Mouse (Mus musculus) neural tube, embryonic 11.5 days (tissue): Measurements from ENCODE around the gene Mrpl20. TPM values are rescaled to one million over a fixed set of nuclear protein-coding genes. Genes with fewer than 3 reads are reported as not detected.
"Not testable (repeated sequence)": the region's sequence is repeated elsewhere in the genome, so short reads cannot be mapped to it uniquely, and the experiment has no call there.

ENCODE experiments used
- ATAC-seq: fragments of 200-750 bp; cut with Nextera tagmentation; 2 replicates; pipeline ENCODE4 v1.8.0; 2017; ENCODE audit warnings: moderate number of reproducible peaks, mild to moderate bottlenecking, moderate TSS enrichment, moderate library complexity; ENCODE audit not compliant: insufficient read depth, low FRiP score, low TSS enrichment
- DNase-seq: peaks from one replicate; pipeline ENCODE4 v3.0.0-alpha.2; 2015; ENCODE audit warnings: low spot score
- H3K27ac ChIP-seq: fragments of 300-500 bp; sonication (generic); 2 replicates; pipeline ENCODE4 v1.5.1; 2014; ENCODE audit warnings: low read depth, mild to moderate bottlenecking, low read length
- H3K27me3 ChIP-seq: fragments of 300-500 bp; sonication (generic); 2 replicates; pipeline ENCODE4 v1.6.1; 2014; ENCODE audit warnings: mild to moderate bottlenecking, low read length, mixed read lengths; ENCODE audit not compliant: control insufficient read depth, insufficient read depth
- H3K36me3 ChIP-seq: fragments of 300-500 bp; sonication (generic); 2 replicates; pipeline ENCODE4 v1.6.1; 2014; ENCODE audit warnings: mild to moderate bottlenecking, low read length, moderate library complexity, mixed read lengths; ENCODE audit not compliant: control insufficient read depth, insufficient read depth
- H3K4me1 ChIP-seq: fragments of 300-500 bp; sonication (generic); 2 replicates; pipeline ENCODE4 v1.6.1; 2014; ENCODE audit warnings: low read length, mixed read lengths; ENCODE audit not compliant: control insufficient read depth, insufficient read depth
- H3K4me2 ChIP-seq: fragments of 300-500 bp; sonication (generic); 2 replicates; pipeline ENCODE4 v1.6.1; 2014; ENCODE audit warnings: low read depth, mild to moderate bottlenecking, moderate library complexity
- H3K4me3 ChIP-seq: fragments of 300-500 bp; sonication (generic); 2 replicates; pipeline ENCODE4 v1.5.1; 2014; ENCODE audit warnings: low read depth, low read length
- H3K9ac ChIP-seq: fragments of 300-500 bp; sonication (generic); 2 replicates; pipeline ENCODE4 v1.6.1; 2014; ENCODE audit warnings: mild to moderate bottlenecking, low read length
- H3K9me3 ChIP-seq: fragments of 300-500 bp; sonication (generic); 2 replicates; pipeline ENCODE4 v1.6.1; 2016; ENCODE audit warnings: low read length; ENCODE audit not compliant: control insufficient read depth
- WGBS: fragments of 180-500 bp; shearing (Covaris S2); extraction: QIAGEN DNeasy Blood & Tissue Kit; methylation state at CpG from one replicate; pipeline ENCODE4 v1.1.7; 2014; 5-methylcytosine and 5-hydroxymethylcytosine counted together
- polyA plus RNA-seq: library from polyadenylated mRNA; unstranded; fragments of >200 nt; fragmentation: Nextera tagmentation; extraction: Ambion mirVana; gene quantifications from 2 replicates; pipeline ENCODE4 v1.2.1, GENCODE M21; 2014

Mrpl20 gene
- polyA plus RNA-seq, 1 experiment from 2014 or later: 225 TPM

DNA sequence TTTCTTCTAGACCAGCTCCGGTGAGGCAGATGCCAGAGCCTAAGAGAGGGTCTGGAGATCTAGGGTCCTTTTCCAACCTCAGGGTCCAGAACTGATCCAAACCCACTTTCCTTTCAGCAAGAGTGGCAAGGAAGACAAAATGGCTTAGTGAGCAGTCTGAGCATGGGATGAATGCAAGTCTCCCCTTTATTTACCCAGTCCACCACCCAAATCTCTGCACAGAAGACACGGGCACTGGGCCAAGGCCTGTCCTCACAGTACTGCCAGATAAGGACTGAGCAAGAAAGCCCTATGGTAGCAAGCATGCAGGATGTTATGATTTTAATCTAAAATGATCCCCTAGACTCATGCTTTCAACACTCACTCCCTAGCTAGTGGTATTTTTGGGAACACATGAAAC is 24.9 kb upstream of the Mrpl20 start:
- Histone ChIP-seq H3K27ac (no peak overlapping the region), H3K9ac (no peak overlapping the region), H3K9me3 (no peaks in the 10 kb centered on the region), H3K27me3 (no peaks in the 10 kb centered on the region), H3K4me2 (no peak overlapping the region), H3K4me3 (no peak overlapping the region), H3K36me3 (no peaks in the 10 kb centered on the region), H3K4me1 (peaks cover 6% of the 10 kb centered on the region)
- DNase-seq (no peak), ATAC-seq (no peak)
- 74% methylated on average over 2 of the region's 2 CpGs for WGBS

DNA sequence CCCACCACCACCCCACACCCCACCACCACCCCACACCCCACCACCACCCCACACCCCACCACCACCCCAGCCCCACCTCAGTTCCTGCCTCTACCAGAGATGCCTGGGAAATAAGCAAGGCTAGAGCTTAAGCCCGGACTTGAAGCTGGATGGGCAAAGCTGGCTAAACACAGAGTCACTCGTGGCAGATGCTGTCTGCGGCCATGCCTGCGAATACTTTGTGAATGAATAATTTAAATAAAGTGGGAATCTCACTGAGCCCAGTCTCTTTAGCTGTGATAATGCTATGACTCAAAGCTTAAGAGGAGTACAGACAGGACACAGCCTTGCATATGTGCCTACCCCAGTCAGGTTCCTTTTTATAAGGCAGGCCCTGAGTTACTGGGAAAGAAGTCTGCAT is 23.2 kb upstream of the Mrpl20 start:
- WGBS: 87% methylated on average over 4 of the region's 4 CpGs

DNA sequence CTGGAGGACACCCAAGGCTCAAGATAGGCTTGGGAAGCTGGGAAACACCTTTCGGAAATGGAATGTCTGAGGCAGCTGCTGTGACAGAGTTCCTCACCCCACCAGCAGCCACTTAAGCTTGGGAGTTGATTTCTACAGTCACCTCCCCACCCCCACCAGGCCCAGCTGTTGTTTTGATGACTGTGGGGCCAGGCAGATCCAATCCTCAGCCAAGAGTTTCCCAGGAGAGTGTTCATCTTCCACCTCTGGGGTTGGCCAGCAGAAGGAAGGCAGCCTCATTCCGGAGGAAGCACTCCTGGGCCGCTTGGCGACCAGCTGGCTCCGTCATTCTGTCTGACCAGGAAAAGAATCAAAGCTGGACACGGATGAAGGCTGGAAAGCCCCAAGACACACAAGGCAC is 21.8 kb upstream of the Mrpl20 start:
- 38% methylated on average over 6 of the region's 6 CpGs for WGBS
- no peak for ATAC-seq
- H3K4me3 ChIP-seq: no peak overlapping the region
- H3K36me3 ChIP-seq: no peaks in the 10 kb centered on the region
- no peak overlapping the region for H3K9ac ChIP-seq
- no peak overlapping the region for H3K4me2 ChIP-seq
- no peaks in the 10 kb centered on the region for H3K27me3 ChIP-seq
- 0 out of 2 replicates have a peak, but pooled peaks cover 2% of the 10 kb centered on the region for H3K4me1 ChIP-seq
- no peak overlapping the region for H3K27ac ChIP-seq
- no peaks in the 10 kb centered on the region for H3K9me3 ChIP-seq
- no peak for DNase-seq

More for the DNA sequence above, 23.2 kb upstream of the Mrpl20 start:
- no peak overlapping the region for H3K4me3 ChIP-seq
- H3K4me1 ChIP-seq: 0 out of 2 replicates have a peak, but pooled peaks cover 2% of the 10 kb centered on the region
- DNase-seq (no peak), ATAC-seq (no peak)
- no peaks in the 10 kb centered on the region for H3K27me3 ChIP-seq
- no peak overlapping the region for H3K27ac ChIP-seq
- H3K36me3 ChIP-seq: no peaks in the 10 kb centered on the region
- no peaks in the 10 kb centered on the region for H3K9me3 ChIP-seq
- no peak overlapping the region for H3K9ac ChIP-seq
- H3K4me2 ChIP-seq: no peak overlapping the region

DNA sequence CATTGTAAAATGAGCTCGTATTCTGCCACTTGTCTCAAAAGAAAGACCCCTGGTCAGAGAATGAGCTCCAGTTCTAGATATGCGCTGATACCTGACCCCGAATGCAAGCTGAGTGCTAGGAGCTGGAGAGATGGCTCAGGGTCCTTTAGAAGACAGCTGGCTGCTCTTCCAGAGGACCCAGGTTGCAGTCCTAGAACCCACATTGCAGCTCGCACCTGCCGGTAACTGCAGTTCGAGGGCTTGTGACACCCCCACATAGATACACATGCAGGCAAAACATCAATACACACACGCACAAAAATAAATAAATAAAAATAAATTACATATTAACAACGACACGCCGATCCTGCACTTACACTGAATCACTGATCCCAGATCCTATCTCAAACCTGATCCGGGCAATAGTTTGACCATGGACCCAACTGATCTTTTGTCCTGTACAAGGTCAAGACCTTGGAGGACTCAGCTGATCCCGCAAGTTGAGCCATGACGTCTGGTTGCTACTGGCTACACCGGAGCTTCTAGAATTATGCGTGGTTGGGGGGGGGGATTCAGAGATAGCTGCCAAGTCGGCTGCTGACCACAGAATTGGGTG is 19.1 kb upstream of the Mrpl20 start:
- no peaks in the 10 kb centered on the region for H3K36me3 ChIP-seq
- no peak overlapping the region for H3K9ac ChIP-seq
- H3K27me3 ChIP-seq: no peaks in the 10 kb centered on the region
- WGBS: 45% methylated on average over 16 of the region's 16 CpGs
- peak overlapping the region; percentile 68 for H3K4me2 ChIP-seq
- no peak overlapping the region for H3K27ac ChIP-seq
- no peak; the same call in 1 of the 2 replicates for ATAC-seq
- no peaks in the 10 kb centered on the region for H3K9me3 ChIP-seq
- H3K4me3 ChIP-seq: peak overlapping the region; percentile 56
- DNase-seq: no peak
- 0 out of 2 replicates have a peak, but pooled peaks cover 2% of the 10 kb centered on the region for H3K4me1 ChIP-seq

DNA sequence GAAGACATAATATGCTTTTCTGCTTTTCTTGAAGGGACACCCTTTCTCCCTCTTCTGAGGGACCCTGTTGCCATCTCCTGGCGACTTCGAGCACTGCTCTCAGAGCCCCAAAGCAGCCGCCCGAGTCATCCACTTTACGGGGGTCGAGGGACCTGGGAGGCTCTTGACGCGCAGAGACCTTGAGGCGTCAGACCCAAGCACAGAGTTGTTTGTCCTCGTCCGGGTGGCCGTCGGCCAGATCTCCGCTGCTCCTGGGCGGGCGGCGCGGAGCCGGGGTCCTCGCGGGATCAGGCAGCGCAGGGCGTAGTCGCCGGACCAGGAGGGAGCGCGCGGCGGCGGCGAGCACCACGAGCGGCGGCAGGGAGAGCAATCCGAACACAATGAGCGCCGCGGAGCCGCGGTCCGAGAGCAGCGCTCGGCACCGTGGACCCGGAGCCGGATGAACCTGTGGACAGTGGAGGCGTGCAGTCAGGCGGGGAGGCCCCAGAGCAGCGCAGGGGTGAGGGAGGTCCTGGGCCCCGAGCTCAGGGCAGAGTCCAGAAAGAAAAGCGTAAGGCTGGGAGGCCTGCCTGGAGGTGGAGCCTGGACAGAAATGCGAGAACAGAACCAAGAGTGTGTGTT is 18.5 kb upstream of the Mrpl20 start:
- peak; percentile 81 for ATAC-seq
- WGBS: 1% methylated on average over 51 of the region's 52 CpGs
- H3K27me3 ChIP-seq: no peaks in the 10 kb centered on the region

DNA sequence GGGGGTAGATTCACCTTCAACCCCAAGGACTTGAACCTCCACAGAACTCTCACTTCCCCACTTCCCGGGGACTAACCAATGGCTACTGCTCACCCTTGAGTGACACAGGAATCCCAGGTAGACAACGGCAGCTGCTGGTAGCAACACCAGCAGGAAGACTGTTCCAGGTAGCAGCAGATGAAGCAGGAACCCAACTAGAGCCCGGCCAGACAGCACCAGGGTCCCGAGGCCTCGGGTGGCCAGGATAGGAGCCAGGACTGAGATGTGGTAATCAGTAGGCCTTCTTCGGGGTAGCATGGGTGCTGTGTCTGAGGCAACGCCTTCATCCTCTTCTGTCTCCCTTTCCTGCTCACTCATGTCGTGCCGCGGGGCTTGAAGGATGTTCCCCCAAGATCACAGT is 17.4 kb upstream of the Mrpl20 start:
- no peak overlapping the region for H3K4me2 ChIP-seq
- WGBS: 79% methylated on average over 10 of the region's 10 CpGs
- H3K9me3 ChIP-seq: no peaks in the 10 kb centered on the region
- DNase-seq (no peak), ATAC-seq (no peak)
- no peaks in the 10 kb centered on the region for H3K27me3 ChIP-seq
- no peaks in the 10 kb centered on the region for H3K36me3 ChIP-seq
- H3K4me1 ChIP-seq: 0 out of 2 replicates have a peak, but pooled peaks cover 2% of the 10 kb centered on the region
- no peak overlapping the region for H3K4me3 ChIP-seq
- no peak overlapping the region for H3K27ac ChIP-seq
- peak overlapping the region; percentile 32; the same call in 1 of the 2 replicates for H3K9ac ChIP-seq

More for the DNA sequence above, 18.5 kb upstream of the Mrpl20 start:
- H3K4me1 ChIP-seq: 0 out of 2 replicates have a peak, but pooled peaks cover 2% of the 10 kb centered on the region
- peak overlapping the region; percentile 76 for H3K27ac ChIP-seq
- H3K9ac ChIP-seq: peak overlapping the region; percentile 86
- H3K36me3 ChIP-seq: no peaks in the 10 kb centered on the region
- DNase-seq: peak; percentile 83
- H3K9me3 ChIP-seq: no peaks in the 10 kb centered on the region
- peak overlapping the region; percentile 68 for H3K4me2 ChIP-seq
- peak overlapping the region; percentile 56 for H3K4me3 ChIP-seq

DNA sequence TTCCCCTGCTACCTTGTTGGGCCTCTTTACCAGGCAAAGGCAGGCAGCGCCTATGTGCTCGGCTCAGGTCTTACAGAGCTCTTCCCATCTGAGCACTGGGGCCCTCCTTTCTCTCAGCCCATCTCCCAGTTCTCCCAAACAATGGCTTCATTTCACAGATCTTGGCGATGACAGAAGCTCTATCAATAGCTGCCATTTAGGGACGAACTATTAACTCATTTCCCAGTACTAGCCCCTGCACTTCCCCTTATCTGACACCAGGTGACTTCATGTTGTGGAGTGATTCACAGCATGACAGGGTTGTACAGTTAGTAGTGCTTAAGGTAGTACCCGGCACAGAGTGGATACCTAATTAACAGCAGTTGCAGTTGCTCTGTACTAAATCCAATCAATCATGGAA is 16.9 kb upstream of the Mrpl20 start, which contains the start of gene Tmem88b:
Gene Tmem88b, minus strand, starts transcription at position 56 of the 400 bp plus-strand sequence.
- no peaks in the 10 kb centered on the region for H3K9me3 ChIP-seq
- no peak within 1 kb of the TSS for H3K27ac ChIP-seq
- no peaks in the 10 kb centered on the region for H3K27me3 ChIP-seq
- H3K4me3 ChIP-seq: peak within 1 kb of the TSS; percentile 56
- 0 out of 2 replicates have a peak, but pooled peaks cover 2% of the 10 kb centered on the region for H3K4me1 ChIP-seq
- WGBS: 73% methylated on average over 5 of the region's 5 CpGs
- no peaks in the 10 kb centered on the region for H3K36me3 ChIP-seq
- ATAC-seq (no peak), DNase-seq (no peak)
- H3K9ac ChIP-seq: peak within 1 kb of the TSS; percentile 32; the same call in 1 of the 2 replicates
- H3K4me2 ChIP-seq: peak within 1 kb of the TSS; percentile 68

DNA sequence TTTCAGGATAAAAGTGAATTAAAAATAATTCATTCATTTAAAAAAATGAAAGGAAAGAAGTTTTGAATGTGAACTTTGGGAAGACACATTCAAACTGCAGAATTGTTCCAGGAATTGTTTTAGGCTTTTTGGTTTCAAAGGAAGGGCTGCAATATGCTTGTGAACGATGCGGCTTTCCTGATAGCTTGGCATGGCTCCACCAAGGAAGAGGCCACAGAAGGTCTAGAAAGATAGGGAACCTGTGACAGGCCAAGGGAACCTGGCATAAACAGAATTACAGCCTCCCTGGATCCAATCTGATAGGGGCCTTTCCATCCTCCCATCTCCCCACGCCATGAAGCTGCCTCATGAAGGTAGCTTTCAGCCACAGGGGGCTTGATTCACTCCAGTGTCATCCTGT is 14.4 kb upstream of the Mrpl20 start:
- H3K4me3 ChIP-seq: no peak overlapping the region
- H3K9me3 ChIP-seq: no peaks in the 10 kb centered on the region
- ATAC-seq: no peak
- WGBS: 81% methylated on average over 3 of the region's 3 CpGs
- H3K27me3 ChIP-seq: no peaks in the 10 kb centered on the region
- no peaks in the 10 kb centered on the region for H3K36me3 ChIP-seq
- H3K4me2 ChIP-seq: no peak overlapping the region
- H3K9ac ChIP-seq: no peak overlapping the region
- H3K27ac ChIP-seq: no peak overlapping the region
- H3K4me1 ChIP-seq: 0 out of 2 replicates have a peak, but pooled peaks cover 2% of the 10 kb centered on the region
- DNase-seq: no peak

DNA sequence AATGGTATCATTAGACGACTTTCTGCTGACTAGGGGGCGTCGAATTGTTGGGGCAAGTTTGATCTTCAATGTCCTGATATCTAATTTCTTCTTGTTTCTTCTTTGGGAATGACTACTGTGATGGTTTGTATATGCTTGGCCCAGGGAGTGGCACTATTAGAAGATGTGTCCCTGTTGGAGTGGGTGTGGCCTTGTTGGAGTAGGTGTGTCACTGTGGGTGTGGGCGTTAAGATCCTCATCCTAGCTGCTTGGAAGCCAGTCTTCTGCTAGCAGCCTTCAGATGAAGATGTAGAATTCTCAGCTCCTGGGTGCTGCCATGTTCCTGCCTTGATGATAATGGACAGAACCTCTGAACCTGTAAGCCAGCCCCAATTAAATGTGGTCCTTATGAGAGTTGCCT is 13.8 kb upstream of the Mrpl20 start:
- not testable (repeated sequence) for H3K4me2 ChIP-seq, ATAC-seq, H3K9me3 ChIP-seq, DNase-seq, H3K27me3 ChIP-seq, H3K9ac ChIP-seq, H3K36me3 ChIP-seq, H3K4me3 ChIP-seq, H3K4me1 ChIP-seq, H3K27ac ChIP-seq
- WGBS: 82% methylated on average over 4 of the region's 4 CpGs
